Mouse (Mus musculus) urinary bladder, adult 2 months (tissue): Measurements from ENCODE around the gene Kif1b. TPM values are rescaled to one million over a fixed set of nuclear protein-coding genes. Genes with fewer than 3 reads are reported as not detected.
"Not testable (repeated sequence)": the region's sequence is repeated elsewhere in the genome, so short reads cannot be mapped to it uniquely, and the experiment has no call there.

Source experiments
- DNase-seq: peaks from one replicate; pipeline ENCODE4 v3.0.0; 2022; ENCODE audit warnings: low spot score
- polyA plus RNA-seq: library from polyadenylated mRNA; depleted of rRNA; stranded (reverse); fragments of >200 nt; gene quantifications from 2 replicates; pipeline ENCODE4 v1.2.3, GENCODE M21; 2012

Gene Kif1b
- polyA plus RNA-seq, 1 experiment, result 39.7 TPM

DNA sequence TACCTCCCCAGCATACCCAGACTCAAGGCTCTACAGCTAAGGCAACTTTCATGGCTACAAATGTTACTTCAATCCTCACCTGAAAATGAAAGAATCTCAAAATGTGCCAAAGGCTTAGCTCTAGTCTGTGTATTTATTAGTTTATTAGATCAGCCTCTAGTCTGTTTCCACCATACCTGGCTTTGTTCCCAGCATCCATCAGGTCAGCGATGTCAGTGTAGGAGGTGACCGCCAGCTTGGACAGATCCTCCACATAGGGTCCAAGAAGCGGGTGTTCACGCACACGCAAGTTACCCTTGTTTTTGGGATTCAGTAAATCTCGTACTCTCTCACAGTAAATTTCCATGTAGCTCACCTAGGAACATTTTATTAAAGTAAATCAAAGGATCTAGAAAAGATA is 37.0 kb downstream of the Kif1b start:
- DNase-seq, result no peak

DNA sequence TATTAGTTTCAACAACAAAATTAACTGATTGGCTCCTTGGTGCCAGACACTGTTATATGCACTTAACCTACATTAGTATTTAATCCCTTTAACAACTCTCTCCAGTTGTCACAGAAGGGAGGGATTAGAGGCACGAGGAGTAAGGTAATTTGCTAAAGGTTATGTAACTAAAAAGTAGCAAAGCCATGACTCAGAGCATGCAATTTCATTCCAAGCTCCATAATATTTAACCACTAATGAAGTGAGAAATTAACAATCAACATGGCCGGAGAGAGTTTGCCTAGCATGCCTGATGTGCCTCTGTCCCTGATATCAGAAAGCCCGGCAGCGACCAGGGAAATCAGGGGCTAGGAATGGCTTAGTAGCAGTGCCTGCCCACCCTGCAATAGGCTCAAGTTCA is 38.5 kb downstream of the Kif1b start:
- no peak for DNase-seq

DNA sequence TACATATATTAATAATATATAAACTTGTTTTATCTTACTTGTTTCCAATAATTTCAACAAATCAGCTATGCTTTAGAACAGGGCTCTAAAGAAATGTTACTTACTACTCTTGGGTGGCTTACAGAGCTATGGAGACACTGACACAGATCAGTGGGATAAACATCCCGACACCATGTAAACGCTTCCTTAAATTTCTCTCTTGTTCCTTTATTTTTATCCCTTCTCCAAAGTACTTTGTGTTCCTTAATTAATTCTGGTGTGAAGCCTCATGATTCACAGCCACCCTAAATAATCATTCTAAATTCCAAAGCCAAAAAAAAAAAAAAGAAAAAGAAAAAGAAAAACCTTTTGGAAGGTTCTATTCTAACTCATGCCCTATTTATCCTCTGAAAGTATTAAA is 42.6 kb downstream of the Kif1b start:
- no peak for DNase-seq

DNA sequence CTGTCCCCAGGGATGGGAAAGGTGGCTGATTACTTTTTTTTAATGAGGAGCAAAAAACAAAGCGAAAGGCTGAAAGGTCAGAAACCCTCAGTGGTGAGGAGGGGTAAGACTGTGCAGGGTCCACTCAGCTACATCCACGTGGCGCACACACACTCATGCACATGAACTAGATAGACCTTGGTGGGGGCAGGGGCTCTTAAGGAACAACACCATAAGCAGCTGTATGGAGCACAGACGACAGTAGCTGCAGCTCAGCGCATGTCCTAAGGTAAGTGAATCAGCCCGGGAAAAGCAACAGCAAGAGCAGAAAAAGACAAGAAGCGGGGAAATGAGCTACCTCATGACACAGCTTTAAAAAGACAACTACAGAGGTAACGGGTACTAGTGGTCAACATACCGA is 44.3 kb downstream of the Kif1b start:
- no peak for DNase-seq

DNA sequence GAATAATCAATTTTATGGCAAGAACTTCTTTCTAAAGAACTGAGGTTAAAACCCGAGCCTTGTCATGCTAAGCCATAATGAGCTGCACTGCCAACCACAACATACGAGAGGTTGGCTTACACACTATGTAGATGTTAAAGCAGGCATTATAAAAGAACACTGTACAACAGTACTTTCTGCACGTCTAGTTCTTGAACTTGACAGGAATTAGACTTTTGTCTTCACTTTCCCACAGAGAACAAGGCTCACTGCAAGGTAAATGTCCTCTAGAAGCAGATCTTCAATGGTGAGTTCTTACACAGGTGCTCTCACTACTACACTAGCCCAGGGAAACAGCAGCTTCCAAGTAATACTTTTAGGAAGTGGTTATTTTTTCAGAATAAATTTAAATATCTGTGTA is 46.0 kb downstream of the Kif1b start:
- no peak for DNase-seq

DNA sequence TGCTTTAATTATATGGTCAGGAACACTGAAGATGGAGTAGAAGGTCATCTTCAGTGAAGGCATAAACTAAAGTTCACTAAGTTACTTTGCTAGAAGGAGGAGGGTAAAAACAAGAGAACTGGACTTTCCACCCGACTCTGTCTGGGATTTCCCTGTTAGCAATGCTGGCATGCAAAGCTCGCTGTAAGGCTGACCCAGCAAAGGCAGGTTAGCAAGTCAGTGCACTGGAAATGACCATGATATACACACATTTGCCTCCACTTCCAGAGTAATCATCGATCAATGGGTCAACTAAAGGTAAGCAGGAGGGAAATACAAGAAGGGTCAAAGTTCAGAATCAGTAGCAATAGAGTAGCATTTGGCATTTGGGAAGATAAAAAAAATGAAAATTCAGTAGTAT is 46.6 kb downstream of the Kif1b start:
- no peak for DNase-seq

DNA sequence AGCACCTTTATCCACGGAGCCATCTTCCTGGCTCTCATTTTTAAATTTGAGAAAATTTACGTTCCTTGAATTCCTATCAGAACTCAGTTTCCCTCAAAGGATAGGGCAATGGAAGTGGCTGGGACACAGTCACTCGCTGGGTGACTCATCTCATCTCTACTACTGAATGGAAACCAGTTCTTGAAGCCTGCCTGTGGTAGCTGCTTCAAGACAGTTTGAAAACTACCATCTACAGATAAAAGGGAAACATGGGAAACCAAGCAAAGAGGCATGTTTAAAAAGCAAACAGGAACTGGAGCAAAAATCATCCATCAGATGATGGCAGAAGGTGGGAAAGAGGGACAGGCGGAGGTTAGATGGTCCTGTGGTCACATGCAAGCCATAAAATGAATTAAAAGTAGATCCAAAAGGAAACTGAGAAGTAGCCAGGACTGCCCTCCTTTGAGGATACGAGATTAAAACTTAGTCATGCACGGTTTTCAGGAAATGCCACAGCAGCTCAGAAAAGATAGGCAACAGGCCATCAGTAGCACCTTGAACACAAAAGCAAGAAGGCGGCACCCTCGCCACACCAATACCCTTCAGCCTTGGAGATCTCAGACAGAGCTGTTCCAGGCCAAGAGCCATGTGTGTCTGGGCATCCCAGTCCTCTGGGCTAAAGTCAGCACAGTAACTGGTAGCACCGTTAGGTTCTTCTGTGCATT is 48.0 kb downstream of the Kif1b start:
- DNase-seq, result no peak

DNA sequence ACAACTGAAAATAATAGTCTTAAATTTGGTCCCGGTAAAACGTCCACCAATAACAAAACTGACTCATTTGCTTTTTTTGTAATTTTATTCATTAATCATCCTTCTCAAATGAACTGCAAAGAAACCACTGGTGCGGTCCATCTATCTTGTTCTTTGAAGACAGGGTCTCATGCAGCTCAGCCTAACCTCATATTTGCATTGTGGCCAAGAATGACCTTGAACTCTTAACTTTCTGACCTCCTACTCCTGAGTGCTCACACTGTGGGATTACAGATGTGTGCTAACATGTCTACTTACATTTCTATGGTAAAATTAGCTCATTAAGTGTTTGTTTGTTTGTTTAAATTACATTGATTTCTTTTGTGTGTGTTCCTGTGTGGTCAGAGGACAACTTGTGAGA is 48.6 kb downstream of the Kif1b start:
- DNase-seq, result no peak

DNA sequence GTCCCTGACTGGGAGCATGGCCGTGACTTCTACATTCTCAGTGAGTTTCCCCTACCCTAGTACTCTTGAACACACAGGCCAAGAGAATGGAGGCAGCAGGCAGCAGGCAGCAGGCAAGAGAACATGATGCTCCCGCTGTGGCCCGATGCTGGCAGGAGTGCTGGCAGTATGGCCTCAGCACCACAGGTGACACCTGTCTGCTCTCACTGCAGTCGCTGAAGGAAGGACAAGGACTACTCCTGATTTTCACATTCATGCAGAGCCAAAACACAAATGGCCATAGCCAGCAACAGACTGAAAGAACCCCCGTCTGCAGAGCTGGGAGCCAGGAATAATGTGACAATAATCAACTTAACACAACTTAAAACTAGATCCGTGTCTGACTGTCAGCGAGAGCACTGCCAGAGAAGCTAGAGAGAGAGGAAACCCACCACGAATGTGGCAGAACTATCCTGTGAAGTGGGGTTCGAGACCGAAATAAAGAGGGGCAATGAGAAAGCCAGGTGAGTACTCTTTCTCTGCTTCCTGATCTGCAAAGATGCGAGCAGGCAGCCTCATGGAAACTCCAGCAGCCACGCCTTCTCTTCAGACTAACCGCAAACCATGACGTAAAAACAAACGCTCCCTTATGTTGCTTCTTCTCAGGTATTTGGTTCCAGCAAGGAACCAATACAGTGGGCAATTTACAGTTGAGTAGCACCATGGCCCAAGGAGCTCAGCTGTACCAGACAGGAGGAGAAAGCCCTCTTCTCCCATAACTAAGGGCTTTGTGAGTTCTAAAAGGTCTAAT is 50.8 kb downstream of the Kif1b start:
- DNase-seq, result no peak

DNA sequence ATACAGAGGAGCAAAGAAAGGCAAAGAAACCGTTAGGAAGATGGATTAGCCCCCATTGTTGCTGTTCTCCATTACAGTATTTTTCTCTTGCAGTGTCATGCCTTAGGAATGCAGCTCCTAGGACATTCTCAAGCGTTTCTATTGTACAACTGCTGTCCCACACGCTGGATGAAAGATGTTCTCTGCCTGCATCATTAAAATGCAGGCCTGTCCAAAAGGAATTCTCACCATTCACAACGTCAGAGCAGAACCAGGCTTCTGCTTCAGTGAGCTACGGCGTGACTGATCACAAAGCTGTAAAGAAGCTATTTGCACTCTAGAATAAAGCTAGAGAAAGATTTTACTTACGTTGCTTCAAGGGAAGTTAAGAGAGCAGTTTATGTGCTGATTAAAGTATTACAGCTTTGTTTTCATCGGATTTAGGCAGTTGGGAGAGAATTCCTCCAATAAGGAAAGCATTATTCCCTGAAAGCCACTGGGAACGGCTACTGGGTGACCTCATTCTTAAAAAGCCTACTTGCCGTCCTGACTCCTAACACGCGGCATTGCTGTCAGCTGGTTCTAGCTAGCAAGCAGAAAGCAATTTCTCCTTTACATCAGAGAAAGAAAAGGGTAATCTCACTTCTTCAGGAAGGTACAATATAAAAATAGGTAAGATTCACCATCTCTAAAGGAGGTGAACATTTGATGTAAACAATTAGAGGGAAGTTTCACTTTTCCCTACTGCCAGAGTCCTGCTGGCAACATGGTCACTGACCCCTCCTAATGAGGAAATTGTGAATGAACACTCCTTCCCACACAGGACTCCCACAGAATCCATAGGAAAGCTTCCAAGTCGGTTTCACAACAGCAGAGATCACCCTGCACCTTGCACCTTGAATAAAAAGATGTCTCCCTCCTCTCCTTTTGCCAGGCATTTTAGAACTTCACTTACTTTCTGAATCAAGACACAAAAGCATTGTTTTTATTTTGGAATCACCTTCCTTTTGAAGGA is 51.9 kb downstream of the Kif1b start:
- DNase-seq, result no peak

DNA sequence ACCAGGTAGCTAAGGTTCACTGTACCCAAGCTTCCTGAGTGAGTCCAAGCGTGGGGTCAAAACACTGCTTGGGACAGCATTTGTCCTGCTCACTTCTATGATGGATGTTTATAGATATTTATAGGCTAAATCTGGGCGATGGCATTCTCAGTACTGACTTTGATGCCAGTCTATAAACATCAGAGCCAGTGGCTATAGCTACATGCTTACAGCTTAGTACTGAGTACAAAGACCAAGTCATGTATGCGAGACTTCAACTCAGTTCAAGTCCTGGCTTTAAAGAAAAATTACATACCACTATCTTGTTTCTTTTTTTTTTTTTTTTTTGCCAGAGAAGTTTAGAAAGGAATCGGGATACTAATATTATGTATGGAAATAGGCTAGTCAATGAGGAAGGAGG is 52.7 kb downstream of the Kif1b start:
- DNase-seq, result no peak

DNA sequence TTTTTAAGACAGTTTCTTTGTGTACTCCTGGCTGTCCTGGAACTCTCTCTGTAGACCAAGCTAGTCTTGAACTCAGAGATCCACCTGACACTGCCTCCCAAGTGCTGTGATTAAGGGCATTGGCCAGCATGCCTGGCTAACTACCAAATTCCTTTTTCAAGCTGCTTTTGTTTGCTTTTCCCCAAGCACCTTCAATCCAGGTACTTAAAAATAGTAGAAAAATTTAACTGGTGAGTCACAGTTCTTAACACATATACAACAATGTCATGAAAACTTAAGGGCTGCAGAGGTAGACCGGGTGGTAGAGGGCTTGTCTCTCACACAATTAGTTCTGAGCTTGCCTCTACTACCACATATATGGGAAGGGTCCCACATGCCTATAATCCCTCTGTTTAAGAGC is 58.2 kb downstream of the Kif1b start:
- no peak for DNase-seq

DNA sequence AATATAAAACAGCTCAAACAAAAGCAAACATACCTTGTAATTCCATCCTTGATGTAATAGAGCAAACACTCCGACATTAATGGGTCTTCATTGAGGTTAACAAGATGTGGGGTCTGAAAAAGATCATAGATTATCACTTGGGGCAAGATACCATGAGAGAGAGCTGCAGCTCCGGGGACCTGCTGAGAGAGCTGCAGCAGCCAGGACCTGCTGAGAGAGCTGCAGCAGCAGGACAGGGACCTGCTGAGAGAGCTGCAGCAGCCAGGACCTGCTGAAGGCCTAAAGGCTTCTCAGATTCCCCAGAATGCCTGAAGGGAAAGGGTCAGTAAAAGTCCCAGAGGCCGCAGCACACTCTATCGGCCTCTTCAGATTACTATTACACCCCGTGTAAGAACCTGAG is 59.7 kb downstream of the Kif1b start:
- DNase-seq, result no peak

DNA sequence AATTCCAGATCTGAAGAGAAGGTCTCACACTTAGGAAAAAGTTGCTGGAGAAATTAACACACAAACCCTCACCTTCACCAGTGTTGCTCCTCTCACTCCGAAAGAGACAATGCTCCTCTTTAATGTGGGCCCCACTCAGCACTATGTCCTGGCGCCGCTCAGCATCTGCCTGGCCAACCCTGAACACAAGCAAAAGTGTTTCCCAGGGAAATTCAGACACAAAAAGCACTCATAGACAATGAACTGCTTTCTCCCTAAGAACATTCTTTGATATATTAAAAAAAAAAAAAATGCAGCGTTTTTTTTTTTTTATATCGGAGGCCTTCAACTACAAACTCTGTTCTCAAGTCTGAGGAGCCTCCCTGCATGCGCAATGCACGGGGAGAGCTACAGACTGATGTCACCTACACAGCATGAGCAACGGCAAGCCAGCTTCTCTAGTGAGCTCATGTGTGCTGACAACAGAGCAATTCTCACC is 60.3 kb downstream of the Kif1b start:
- DNase-seq, result no peak

DNA sequence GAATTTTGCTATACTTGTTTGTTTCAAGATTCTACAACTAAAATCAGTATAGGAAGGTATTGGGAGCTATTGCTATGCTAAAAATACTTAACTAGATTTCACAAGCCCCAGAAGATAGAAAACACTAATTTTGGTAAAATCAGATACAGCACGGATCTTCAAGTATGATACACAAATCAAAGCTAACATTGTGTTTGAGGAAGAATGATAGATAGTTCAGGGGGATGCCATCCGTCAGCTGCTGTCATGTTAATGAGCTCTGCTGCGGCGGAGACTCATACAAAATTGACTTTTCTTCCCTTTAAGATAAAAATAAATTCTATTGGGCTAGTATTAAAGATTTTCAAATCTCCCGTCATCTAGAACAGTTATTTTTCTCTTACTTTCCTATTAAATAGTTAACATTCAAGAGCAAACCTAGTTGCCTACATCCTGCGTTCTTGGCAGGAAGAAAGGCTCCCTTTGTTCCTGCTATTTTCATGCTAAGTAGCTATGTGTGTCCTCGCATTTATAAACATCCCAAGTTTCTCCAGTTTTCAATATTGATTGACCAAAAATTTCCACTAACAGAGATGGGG is 60.8 kb downstream of the Kif1b start:
- DNase-seq, result no peak

DNA sequence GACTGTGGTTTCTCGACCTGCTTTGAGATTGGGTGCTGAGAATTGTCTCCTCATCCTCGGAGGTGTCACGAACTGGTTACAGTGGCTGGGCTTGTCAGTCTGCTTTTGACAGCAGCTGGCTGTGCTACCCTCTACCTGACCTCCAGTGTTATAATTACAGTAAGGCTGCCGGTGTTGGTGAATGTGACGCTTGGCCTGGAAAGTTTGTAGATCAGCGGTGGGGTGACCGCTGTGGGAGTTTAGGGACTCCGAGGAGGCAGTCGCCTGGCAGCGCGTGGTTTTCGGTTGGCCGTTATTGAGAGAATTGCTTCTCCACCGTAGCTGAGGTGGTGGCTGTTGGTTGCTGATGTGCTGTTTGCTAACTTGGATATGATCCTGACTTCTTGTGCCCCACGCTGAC is 70.5 kb downstream of the Kif1b start:
- no peak for DNase-seq

DNA sequence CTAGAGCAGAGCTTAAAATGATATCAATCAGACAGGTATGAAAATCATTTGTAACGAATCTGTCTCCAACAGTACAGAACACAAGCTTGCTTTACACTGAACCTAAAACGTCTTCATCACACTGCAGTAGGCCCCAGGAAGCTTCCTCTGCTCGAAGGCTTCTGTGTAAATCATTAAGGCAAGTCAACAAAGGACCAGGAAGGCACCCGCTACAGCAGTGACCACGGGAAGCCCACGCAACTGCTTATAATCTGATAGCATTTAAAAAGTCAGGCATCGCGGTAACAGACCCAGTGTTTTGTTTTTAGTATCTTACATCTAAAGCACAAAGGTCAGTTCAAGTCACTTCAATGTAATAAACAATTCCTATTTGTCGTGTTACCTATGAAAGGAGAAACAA is 73.6 kb downstream of the Kif1b start:
- DNase-seq, result no peak

DNA sequence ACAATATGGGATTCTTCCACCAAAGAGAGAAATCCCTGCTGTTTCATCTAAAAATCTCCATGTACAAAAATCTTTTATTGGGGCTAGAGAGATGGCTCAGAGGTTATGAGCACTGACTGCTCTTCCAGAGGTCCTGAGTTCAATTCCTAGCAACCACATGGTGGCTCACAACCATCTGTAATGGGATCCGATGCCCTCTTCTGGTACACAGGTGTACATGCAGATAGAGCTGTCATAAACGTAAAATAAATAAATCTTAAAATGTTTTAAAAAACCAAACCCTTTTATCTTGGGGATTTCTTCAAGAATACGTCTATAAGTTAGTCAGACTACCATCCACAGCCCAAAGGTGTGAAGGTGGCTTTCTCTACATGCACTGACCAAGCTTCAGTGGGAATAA is 78.8 kb downstream of the Kif1b start:
- not testable (repeated sequence) for DNase-seq

DNA sequence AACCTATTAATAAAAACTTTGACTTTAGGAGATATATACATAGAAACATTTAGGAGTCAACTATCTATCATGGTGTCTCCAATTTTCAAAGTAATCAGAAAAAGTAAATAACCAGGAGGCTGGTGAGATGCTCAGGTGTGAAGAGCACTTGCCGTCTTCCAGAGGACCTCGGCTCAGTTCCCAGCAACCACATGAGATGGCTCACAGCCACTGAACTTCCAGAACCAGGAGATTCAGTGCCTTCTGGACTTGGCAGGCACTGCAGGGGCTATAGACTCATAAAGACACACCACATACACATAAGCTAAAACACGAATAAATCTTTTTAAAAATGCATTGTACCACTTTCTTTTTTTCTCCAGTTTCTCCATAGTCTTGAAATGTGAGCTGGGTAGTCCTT is 79.2 kb downstream of the Kif1b start:
- DNase-seq, result no peak

DNA sequence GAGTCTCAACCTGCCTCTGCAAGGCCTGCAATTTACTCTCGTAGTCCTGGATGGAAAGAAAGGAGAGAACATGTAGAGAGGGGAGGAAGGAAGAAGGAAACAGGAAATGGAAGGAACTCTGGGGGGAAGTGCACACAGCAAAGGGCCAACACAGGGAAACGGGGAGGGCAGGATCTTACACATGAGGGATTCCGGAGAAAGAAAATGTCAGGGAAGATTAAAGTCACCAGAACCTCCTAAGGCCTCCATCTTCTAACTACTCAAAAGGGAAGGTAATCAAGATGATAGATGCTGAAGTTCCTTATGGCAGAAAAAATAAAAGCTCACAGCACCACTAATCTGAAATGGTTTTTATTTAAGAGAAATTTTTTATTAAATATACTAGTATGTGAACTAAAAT is 81.2 kb downstream of the Kif1b start:
- DNase-seq, result no peak

DNA sequence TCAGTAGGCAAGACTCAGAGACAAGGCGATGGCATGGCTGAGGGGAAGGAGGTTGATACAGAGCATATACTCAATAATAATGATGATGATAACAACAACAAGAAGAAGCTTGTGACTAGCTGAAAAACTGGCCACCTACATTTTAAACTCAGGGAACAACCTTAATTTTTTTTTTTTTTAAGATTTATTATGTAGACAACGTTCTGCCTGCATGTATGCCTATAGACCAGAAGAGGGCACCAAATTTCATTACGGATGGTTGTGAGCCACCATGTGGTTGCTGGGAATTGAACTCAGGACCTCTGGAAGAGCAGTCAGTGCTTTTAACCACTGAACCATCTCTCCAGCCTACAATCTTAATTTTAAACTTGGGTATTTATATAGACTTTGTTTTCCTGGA is 84.0 kb downstream of the Kif1b start:
- no peak for DNase-seq

DNA sequence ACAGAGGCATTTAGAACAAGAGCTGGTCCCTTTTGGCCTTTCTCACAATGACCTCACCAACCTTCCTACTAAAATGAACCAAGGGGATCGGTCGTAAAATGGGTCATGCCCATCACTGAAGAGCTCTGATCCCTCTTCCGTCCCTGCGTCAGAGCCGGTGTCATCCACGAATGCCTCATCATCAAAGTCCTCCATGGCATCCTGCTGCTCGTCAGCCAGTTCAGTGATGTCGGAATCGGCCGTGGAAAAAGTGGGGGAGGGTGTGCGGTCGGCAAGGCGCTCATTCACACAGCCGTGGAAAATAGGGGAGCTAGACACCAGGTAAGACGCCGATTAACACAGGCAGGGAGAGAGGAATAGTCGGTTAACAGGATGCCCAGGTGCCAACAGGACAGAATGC is 87.0 kb downstream of the Kif1b start:
- DNase-seq, result no peak
